ENCODE assay signal across 8 mouse cellular contexts in genomic region chr1:186609793-186610233, GRCm38 (mm10).
DNase-seq lines count a peak whose midpoint lies in the region; ATAC-seq lines count a peak whose summit lies in the region.

No protein-coding gene starts in this region.

- H3K27ac ChIP-seq in intestine, embryonic 15.5 days = no peak overlapping the region

- peak overlapping the region; percentile 45 for H3K4me2 ChIP-seq in intestine, embryonic 15.5 days (replicated peaks)

- no peaks in the 10 kb centered on the region for H3K9me3 ChIP-seq in intestine, embryonic 15.5 days

- peak; percentile 84 for ATAC-seq in intestine, embryonic 15.5 days

- no peak overlapping the region for H3K4me3 ChIP-seq in intestine, embryonic 15.5 days (replicated peaks)

- peaks cover 9% of the 10 kb centered on the region; the same call in 1 of the 2 replicates for H3K4me1 ChIP-seq in intestine, embryonic 15.5 days (replicated peaks)

- no peak overlapping the region for H3K9ac ChIP-seq in intestine, embryonic 15.5 days

- peak; percentile 25 for DNase-seq in layer of hippocampus, adult 9-11 months
- no peak for DNase-seq in layer of hippocampus, adult 9-10 months (ENCODE audit: low spot score)
- peak; percentile 57 for DNase-seq in embryo, embryonic 11 days
- peak; percentile 34 for DNase-seq in gonadal fat pad, adult 2 months (ENCODE audit: low read depth)
- DNase-seq in mesoderm, embryonic 11.5 days (ENCODE audit: low read depth, low spot score) = peak; percentile 76
- DNase-seq in B cell, adult 2 months = no peak
- no peak for DNase-seq in layer of hippocampus, postnatal 36 days

- WGBS in intestine, embryonic 15.5 days = 13% methylated on average over 10 of the region's 10 CpGs

- no peaks in the 10 kb centered on the region for H3K27me3 ChIP-seq in intestine, embryonic 15.5 days (replicated peaks)

- no peaks in the 10 kb centered on the region for H3K36me3 ChIP-seq in intestine, embryonic 15.5 days

Comparison
In these comparisons a context has a peak if more than half of its experiments do, and no peak if none do; other contexts are left out.
1. DNase-seq: peak in layer of hippocampus, adult 9-11 months (single experiment), embryo, embryonic 11 days (single experiment), gonadal fat pad, adult 2 months (single experiment) and mesoderm, embryonic 11.5 days (single experiment); none in layer of hippocampus, adult 9-10 months (single experiment), B cell, adult 2 months (0 of 2) and layer of hippocampus, postnatal 36 days (0 of 2).